Mouse (Mus musculus): Measurements from ENCODE around the gene Zfp296. TPM values are rescaled to one million over a fixed set of nuclear protein-coding genes. Genes with fewer than 3 reads are reported as not detected.
A peak's percentile ranks its signal among the peaks of the same experiment; 100 is the strongest.

Gene Zfp296
- total RNA-seq, 2 experiments from 2014 or later, result 0.45 to 0.51 TPM

DNA sequence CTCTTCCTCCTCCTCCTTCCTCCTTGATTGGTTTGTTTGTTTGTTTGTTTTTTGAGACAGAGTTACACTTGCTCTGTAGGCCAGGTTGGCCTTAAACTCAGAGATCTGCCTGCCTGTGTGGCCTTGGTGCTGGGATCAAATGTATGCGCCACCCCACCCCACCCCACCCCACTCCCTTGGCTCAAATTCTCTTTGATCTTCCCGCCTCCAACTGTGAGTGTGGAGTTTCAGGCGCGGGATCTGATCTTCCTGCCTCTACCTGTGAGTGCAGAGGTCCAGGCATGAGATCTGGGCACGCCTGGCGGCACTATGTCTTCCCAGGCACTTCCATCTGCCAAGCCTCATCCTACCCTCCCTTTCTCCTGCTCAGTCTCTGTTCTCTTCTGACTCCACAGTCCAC, 45.2 kb downstream of the Zfp296 start:
- no peak for DNase-seq
- TF ChIP-seq CTCF (IDR thresholded peaks at IDR 0.05), result no peak
- no peak overlapping the region for H3K4me3 ChIP-seq
- intact Hi-C loops (cut with DNase I), result no loop called here
- no peak overlapping the region for H3K27ac ChIP-seq

DNA sequence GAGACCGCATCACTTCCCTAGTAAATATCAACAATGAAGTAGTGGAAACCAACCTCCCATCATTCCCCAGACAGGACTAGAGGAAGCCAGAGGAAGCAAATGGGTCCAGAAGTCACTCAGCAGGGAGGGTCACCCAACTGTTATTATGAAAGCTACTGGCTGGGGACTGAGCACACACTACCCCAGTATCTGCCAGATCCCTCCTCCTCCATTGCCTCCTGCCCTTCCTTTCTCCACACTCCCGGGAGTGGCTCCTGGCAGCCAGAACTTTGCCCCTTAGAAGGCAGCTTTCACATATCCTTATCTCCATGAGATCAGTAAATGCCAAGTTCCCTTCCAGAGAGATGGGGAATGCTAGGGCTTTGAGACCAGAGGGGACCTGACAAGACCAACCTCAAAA, 46.3 kb downstream of the Zfp296 start:
- TF ChIP-seq CTCF (IDR thresholded peaks at IDR 0.05), result no peak
- Histone ChIP-seq H3K4me3 (no peak overlapping the region), H3K27ac (no peak overlapping the region)
- no peak for DNase-seq
- intact Hi-C loops (cut with DNase I), result no loop called here

DNA sequence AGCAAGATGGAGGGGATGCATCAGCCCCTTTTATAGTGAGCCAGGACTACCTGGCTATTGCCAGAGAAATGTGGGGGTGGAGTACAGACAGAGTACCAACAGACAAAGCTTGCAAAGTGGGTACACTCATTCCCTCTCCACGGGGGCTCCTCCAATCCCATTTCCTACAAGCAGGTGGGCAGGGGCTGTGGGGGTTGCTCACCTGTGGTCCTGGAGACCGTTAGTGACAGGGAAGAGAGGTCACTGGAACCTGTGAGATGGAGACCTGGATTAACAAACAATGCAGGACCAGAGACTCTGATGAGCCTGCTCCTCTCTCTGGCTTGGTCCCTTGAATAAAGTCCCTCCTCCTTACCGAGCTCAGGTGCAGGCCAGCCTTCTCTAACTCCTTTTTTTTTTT, 50.6 kb downstream of the Zfp296 start:
- no peak for DNase-seq
- TF ChIP-seq CTCF (IDR thresholded peaks at IDR 0.05), result no peak

DNA sequence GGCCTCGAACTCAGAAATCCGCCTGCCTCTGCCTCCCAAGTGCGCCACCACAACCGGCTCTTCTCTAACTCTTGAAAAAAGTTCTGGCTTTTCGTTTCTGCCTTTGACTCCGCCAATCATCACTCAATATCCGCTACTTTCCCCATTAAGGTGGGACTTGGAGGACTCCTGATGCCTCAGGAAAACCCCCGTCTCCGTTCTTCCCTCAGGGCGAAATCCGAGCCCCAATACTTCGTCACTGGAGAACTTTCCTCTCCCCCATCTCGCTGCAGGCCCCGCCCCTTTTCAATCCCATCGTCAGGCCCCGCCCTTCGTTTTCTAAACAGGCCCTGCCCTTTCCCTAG, 51.1 kb downstream of the Zfp296 start:
- no peak for DNase-seq
- peak overlapping the region; percentile 98 for H3K4me3 ChIP-seq
- no peak for TF ChIP-seq CTCF (IDR thresholded peaks at IDR 0.05)
- intact Hi-C loops (cut with DNase I), result no loop called here
- peak overlapping the region; percentile 97 for H3K27ac ChIP-seq

More for the DNA sequence above, 50.6 kb downstream of the Zfp296 start:
- intact Hi-C loops (cut with DNase I), result no loop called here
- Histone ChIP-seq H3K27ac (peak overlapping the region; percentile 97), H3K4me3 (peak overlapping the region; percentile 98)

DNA sequence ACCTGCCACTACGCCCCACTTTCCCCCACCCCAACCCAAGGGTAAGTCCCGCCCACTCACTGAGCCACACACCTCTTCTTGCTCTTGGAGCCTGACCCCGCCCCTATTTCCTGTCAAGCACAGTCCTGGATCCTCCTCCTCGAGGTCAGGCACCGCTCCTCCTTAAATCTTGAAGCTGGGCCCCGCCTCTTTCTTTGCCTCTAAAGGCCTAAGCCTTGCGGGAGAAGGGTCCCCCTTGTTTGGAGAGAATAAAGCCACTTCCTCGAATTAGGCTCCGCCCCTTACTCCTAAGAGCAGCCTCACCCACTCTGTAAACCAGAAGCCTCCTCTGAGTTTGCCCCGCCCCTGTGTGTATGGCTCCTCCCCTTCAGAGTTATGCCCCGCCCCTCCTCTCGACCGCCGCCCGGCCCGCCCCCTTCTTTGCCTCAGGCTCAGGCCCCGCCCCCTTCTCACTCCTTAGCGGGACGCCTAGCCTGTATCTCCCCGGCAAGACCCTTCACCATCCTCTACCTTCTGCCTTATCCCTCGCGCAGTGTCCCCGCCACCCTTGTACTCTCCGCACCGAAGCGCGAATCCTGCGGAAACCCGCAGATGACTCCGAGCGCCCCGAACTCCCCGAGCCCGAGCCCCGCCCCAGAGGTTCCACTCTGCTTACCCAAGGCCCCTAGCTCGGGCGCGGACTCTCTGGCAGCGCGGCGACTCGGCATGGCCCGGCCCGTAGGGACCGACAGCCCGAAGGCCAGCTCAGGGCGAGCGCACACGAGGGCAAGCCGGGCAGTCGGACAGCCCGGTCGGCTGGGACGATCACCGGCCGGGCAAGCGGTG, 51.7 kb downstream of the Zfp296 start:
- no peak for TF ChIP-seq CTCF (IDR thresholded peaks at IDR 0.05)
- Histone ChIP-seq H3K27ac (peak overlapping the region; percentile 97), H3K4me3 (peak overlapping the region; percentile 98)
- peak; percentile 96 for DNase-seq
- intact Hi-C loops (cut with DNase I), result no loop called here

DNA sequence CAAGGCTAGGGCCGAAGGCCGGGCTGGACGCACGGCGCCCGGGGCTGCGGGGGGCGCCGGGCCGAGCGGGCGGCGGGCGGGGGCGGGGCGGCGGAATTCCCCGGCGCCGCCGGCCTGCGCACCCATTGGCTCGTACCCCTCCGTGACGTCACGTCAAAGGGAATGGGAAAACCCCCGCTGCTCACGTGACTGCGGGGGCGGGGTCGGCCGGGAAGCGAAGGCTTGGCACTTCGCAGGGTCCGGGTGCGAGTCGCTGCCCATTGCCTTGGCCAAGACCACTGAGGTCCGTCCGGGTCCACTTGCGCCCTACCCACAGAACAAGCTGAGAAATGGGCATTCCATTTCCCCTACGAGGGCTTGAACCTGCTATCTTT, 52.3 kb downstream of the Zfp296 start, which contains the start of gene Relb:
Gene Relb, minus strand, starts transcription at position 78 of the 374 bp plus-strand sequence.
- peak; percentile 95 for DNase-seq
- intact Hi-C loops (cut with DNase I), result no loop called here
- no peak for TF ChIP-seq CTCF (IDR thresholded peaks at IDR 0.05)
- Histone ChIP-seq H3K4me3 (peak within 1 kb of the TSS; percentile 98), H3K27ac (peak within 1 kb of the TSS; percentile 97)

Other genes starting within 250 kb of the Zfp296 start
- 10 to 100 TPM; 28.1 to 30.4 TPM for gene Ercc1, start 232.5 kb upstream of the Zfp296 start, total RNA-seq (2021)
- gene Cd3eap, start 217.8 kb upstream of the Zfp296 start, total RNA-seq (2021), result 10 to 100 TPM; 11.4 to 11.5 TPM
- gene Ppp1r13l, start 217.5 kb upstream of the Zfp296 start, total RNA-seq (2021), result 1 to 10 TPM; 2.1 to 4.9 TPM
- 10 to 100 TPM in 1 of 2 experiments, 1 to 10 TPM in 1; 8.5 to 10.7 TPM for gene Ercc2, start 195.3 kb upstream of the Zfp296 start, total RNA-seq (2021)
- under 1 TPM; 0.18 to 0.39 TPM for gene Klc3, start 173.2 kb upstream of the Zfp296 start, total RNA-seq (2021)
- gene Ckm, start 172.5 kb upstream of the Zfp296 start, total RNA-seq (2021), result over 10,000 TPM; 32,173 to 47,719 TPM
- 10 to 100 TPM; 17.1 to 17.9 TPM for gene Mark4, start 118.5 kb upstream of the Zfp296 start, total RNA-seq (2021)
- under 1 TPM; 0.41 to 0.73 TPM for gene Exoc3l2, start 114.0 kb upstream of the Zfp296 start, total RNA-seq (2021)
- 1 to 10 TPM; 1.7 to 2.1 TPM for gene Bloc1s3, start 68.9 kb upstream of the Zfp296 start, total RNA-seq (2021)
- 1 to 10 TPM; 6.2 to 9.9 TPM for gene Trappc6a, start 68.9 kb upstream of the Zfp296 start, total RNA-seq (2021)
- gene Nkpd1, start 59.4 kb upstream of the Zfp296 start, total RNA-seq (2021), result not detected
- gene Ppp1r37, start 14.2 kb upstream of the Zfp296 start, total RNA-seq (2021), result 10 to 100 TPM; 48.4 to 49.1 TPM
- gene Gemin7, start 308 bp downstream of the Zfp296 start, total RNA-seq (2021), result 10 to 100 TPM; 73.4 to 74.2 TPM
- 10 to 100 TPM; 13.7 to 15.1 TPM for gene Clasrp, start 27.2 kb downstream of the Zfp296 start, total RNA-seq (2021)
- gene Relb, start 52.2 kb downstream of the Zfp296 start, total RNA-seq (2021), result 1 to 10 TPM; 5.1 to 7.9 TPM
- gene Clptm1, start 87.7 kb downstream of the Zfp296 start, total RNA-seq (2021), result 10 to 100 TPM; 46.6 TPM
- gene Apoc2, start 100.7 kb downstream of the Zfp296 start, total RNA-seq (2021), result not detected
- gene Gm44805, start 104.1 kb downstream of the Zfp296 start, total RNA-seq (2021), result not detected
- not detected for gene Apoc4, start 104.2 kb downstream of the Zfp296 start, total RNA-seq (2021)
- 1 to 10 TPM in 1 of 2 experiments, under 1 TPM in 1; 0.64 to 1.1 TPM for gene Apoc1, start 115.4 kb downstream of the Zfp296 start, total RNA-seq (2021)
- 10 to 100 TPM; 38.0 to 61.8 TPM for gene Apoe, start 121.9 kb downstream of the Zfp296 start, total RNA-seq (2021)
- gene Tomm40, start 138.2 kb downstream of the Zfp296 start, total RNA-seq (2021), result 10 to 100 TPM; 41.0 to 52.4 TPM
- gene Nectin2, start 173.2 kb downstream of the Zfp296 start, total RNA-seq (2021), result 1 to 10 TPM; 1.4 to 1.5 TPM
- 10 to 100 TPM; 21.9 to 26.7 TPM for gene Bcam, start 193.7 kb downstream of the Zfp296 start, total RNA-seq (2021)
- gene Cblc, start 219.5 kb downstream of the Zfp296 start, total RNA-seq (2021), result not detected
- 1 to 10 TPM; 1.3 to 1.5 TPM for gene Bcl3, start 245.5 kb downstream of the Zfp296 start, total RNA-seq (2021)